Mouse (Mus musculus) monocyte, adult 59 days (primary cell): ENCODE data around the gene Gusb. TPM values are rescaled to one million over a fixed set of nuclear protein-coding genes. Genes with fewer than 3 reads are reported as not detected.

Experiments
- total RNA-seq, 2 experiments: library from RNA; stranded (reverse); gene quantifications; one replicate each; pipeline ENCODE4 v1.2.4; 2023

Gusb gene
- 100 to 1,000 TPM in 1 of 2 experiments, 10 to 100 TPM in 1; 82.0 to 103 TPM for total RNA-seq

GRCm38 (mm10) chr5:130002301-130003146 lies at the start of gene Gusb:
Gusb (minus strand) TSS chr5:130003049.

GRCm38 (mm10) chr5:130029142-130029897 lies 26.5 kb upstream of the Gusb start, which contains the start of the genes Asl and Crcp:
Asl (minus strand) TSS chr5:130029247.
Crcp (plus strand) TSS chr5:130029290.

GRCm38 (mm10) chr5:129941495-129942045 lies 61.3 kb downstream of the Gusb start, which contains the start of gene Vkorc1l1:
Vkorc1l1 (plus strand) TSS chr5:129941970.

Other genes starting within 250 kb of the Gusb start
- 1 to 10 TPM; 6.1 to 6.7 TPM for gene Psph, start 215.6 kb downstream of the Gusb start, total RNA-seq
- 10 to 100 TPM; 12.3 to 13.5 TPM for gene Sumf2, start 156.1 kb downstream of the Gusb start, total RNA-seq
- gene Chchd2, start 115.6 kb downstream of the Gusb start, total RNA-seq, result 100 to 1,000 TPM; 147 to 151 TPM
- gene Zbed5, start 107.3 kb downstream of the Gusb start, total RNA-seq, result under 1 TPM in 1 of 2 experiments, not detected in 1; 0.37 TPM
- under 1 TPM in 1 of 2 experiments, not detected in 1; 0.43 TPM for gene Phkg1, start 104.5 kb downstream of the Gusb start, total RNA-seq
- 1 to 10 TPM; 1.1 to 2.2 TPM for gene Nupr1l, start 94.5 kb downstream of the Gusb start, total RNA-seq
- gene Vkorc1l1, start 61.1 kb downstream of the Gusb start, total RNA-seq, result 10 to 100 TPM; 14.8 to 16.6 TPM
- gene Asl, start 26.2 kb upstream of the Gusb start, total RNA-seq, result 10 to 100 TPM; 34.6 to 37.9 TPM
- 10 to 100 TPM; 26.2 to 31.1 TPM for gene Crcp, start 26.2 kb upstream of the Gusb start, total RNA-seq
- gene Tpst1, start 70.3 kb upstream of the Gusb start, total RNA-seq, result 10 to 100 TPM; 11.9 to 12.0 TPM
- 1 to 10 TPM; 2.6 to 3.6 TPM for gene Kctd7, start 141.8 kb upstream of the Gusb start, total RNA-seq
- 10 to 100 TPM; 71.8 to 82.7 TPM for gene Rabgef1, start 168.7 kb upstream of the Gusb start, total RNA-seq
- 10 to 100 TPM; 67.9 to 69.7 TPM for gene Tmem248, start 214.0 kb upstream of the Gusb start, total RNA-seq